Mouse (Mus musculus) lung, postnatal 0 days (tissue): ENCODE measurements at regions not wholly inside any gene's neighbourhood (a gene's known extent, or its start where the extent isn't known, plus 50 kb on each side); places are given as distances from the start of the nearest gene placed in this dataset.

ENCODE experiments used
- CTCF ChIP-seq: IDR thresholded peaks from 2 replicates; pipeline ENCODE4 v1.5.1; 2016; ENCODE audit warnings: antibody characterized with exemption, mild to moderate bottlenecking
- EP300 ChIP-seq: IDR thresholded peaks from 2 replicates; pipeline ENCODE4 v1.6.1; 2016; ENCODE audit warnings: antibody characterized with exemption, mild to moderate bottlenecking, control low read depth

DNA sequence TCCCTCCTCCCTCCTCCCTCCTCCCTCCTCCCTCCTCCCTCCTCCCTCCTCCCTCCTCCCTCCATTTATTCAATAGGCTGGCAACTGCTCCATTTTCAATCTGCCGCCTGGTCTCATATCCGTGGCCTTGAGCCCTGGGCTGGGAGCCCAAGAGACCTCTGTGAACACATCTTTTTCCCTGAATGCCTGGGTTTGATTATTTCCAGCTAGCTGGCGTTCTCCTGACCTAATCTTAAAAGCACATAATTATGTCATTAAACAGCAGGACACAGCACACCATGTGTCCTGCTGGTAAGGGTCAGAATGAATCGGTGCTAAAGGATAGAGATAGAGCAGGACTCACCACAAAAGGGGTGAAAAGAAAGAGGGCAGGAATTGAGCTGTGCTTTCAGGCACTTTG is 59.2 kb upstream of the Galnt17 start:
- TF ChIP-seq EP300 (no peak), CTCF (no peak)
